Mouse (Mus musculus): ENCODE measurements at regions not wholly inside any gene's neighbourhood (a gene's known extent, or its start where the extent isn't known, plus 50 kb on each side); places are given as distances from the start of the nearest gene placed in this dataset.
"Not testable (repeated sequence)": the region's sequence is repeated elsewhere in the genome, so short reads cannot be mapped to it uniquely, and the experiment has no call there.

DNA sequence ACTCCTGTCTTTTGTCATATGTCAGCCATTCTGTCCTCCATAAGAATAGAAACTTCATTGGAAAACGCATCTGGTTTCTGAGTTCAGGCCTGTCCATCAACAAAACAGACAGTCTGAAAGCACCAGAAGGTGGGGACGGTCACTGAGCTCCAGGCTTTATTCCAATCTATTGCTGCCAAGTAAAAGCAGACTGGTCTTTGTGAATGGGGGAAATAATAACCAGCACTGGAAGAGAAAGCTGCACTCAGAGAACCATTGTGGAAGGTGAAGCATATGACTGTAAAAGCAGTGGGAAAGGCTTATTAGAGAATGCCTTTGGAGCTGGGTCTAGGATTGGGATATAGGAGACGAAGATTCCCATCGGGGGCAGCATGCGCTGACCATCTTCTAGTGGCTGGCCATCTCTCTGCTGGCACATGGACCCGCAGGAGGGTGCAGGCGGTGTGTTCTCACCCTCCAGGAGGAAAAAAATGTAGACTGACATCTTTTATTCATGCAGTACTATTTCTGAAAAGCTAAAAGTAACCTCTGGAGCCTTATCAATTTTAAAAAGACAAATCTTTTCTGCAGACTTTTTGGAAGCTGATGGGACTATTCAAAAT is 1638.0 kb downstream of the Car8 start:
- no peak for DNase-seq (ENCODE audit: low spot score in 2 of 2)

- no peak for DNase-seq (ENCODE audit: low spot score in 2 of 2)
Measured at GRCm38 (mm10) chr4:6596321-6596720, 1642.5 kb downstream of the Car8 start.

GRCm38 (mm10) chr4:6592890-6593289 is 1646.0 kb downstream of the Car8 start:
- DNase-seq (ENCODE audit: low spot score in 2 of 2) = not testable (repeated sequence)

DNA sequence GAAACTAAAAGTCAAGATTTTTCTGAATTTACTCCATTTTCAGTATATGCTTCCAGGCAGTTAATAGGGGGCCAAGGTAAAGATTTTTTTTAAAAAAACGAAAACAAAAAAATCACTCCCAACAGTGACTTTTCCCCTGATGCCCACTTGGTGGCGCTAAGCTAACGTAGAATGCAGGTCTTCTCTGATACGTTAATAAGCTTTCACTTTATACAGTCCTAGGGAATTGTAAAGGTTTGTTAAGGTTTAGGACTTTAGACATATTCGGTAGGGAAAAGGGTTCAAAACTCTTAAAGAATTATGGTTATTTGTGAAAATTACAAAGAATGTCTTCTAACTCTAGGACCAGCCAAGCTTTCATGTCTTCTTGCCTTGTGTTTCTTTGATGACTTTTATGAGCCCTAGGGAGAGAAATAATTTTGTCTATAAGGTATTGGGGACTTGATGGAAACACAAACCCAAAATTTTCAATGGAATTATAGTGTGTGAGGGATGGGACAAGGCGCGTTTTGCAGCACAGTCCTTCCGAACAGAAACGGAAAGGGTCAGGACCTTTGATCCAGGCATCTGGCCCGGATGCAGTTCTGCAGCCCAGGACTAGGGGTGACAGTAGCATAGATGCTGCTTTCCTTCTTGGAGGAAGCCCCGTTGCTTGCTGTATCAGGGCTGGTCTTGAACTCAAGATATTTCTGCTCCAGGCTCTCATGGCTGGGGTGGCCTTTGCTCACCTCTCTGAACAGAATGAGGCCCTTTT is 1677.1 kb downstream of the Car8 start:
- DNase-seq (ENCODE audit: low spot score in 2 of 2) = peak in 1 of 2 experiments; percentile 25

DNA sequence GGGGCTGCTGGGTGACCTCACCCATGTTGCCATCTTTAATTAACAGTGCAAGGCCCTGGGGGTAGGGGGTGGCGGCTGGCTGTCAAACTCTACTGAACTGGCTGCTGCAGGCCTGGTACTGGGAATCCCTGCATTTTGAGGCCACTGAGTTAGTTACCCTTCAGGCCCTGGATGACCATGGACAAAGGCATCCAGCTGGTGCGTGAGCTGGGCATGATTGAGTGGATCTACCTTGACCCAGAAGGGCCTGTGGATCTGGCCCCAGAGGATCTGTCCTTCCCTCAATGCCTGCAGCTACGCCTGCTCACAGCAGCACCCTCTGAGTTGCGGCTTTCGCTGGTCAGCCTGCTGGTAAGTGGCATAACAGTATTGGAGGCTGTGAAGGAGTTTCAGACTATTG is 1699.2 kb downstream of the Car8 start:
- no peak for DNase-seq (ENCODE audit: low spot score in 2 of 2)

GRCm38 (mm10) chr4:6532441-6532840 is 1706.4 kb downstream of the Car8 start:
- DNase-seq (ENCODE audit: low spot score in 2 of 2) = no peak

- no peak for DNase-seq (ENCODE audit: low spot score in 2 of 2)
Measured at GRCm38 (mm10) chr4:6517626-6518025, 1721.2 kb downstream of the Car8 start.

DNA sequence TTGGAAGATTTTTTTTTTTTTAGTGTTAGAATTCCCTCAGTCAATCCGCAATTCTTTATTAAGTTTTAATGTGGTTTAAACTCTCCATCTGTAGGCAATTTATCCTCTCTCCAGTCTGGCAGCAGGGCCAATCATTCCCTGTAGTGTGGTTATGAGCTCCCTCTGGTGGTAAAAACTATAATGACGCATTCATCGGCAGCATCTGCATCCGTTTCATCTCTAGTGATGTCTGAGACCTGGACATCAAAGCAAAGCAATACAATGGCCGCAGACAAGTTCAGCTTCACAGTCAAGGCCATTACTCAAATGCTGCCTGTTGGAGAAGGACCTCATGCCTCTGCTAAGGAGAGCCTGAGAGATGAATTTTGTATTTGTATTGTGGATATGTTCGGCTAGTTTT is 1721.7 kb upstream of the Impad1 start:
- DNase-seq (ENCODE audit: low spot score in 2 of 2) = peak; percentile 50 to 51

DNA sequence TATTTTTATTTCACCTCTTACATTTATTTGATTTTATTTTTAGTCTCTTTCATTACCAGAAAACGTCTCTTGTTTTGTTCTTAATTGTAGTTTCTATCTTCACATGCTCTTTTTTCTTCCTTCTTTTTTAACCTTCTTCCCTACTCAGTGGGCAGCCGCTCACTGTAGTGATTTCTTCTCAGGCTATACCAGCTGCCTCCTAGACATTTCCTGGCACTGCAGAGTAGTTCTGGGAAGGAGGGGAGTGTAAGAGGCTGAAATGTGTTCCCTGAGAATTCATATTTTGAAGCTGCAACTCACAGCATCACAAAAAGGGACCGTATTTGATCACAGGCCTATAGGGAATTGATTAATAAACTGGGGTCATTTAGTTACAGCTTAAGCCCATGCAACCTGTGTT is 1720.5 kb upstream of the Impad1 start:
- DNase-seq (ENCODE audit: low spot score in 2 of 2) = no peak

DNA sequence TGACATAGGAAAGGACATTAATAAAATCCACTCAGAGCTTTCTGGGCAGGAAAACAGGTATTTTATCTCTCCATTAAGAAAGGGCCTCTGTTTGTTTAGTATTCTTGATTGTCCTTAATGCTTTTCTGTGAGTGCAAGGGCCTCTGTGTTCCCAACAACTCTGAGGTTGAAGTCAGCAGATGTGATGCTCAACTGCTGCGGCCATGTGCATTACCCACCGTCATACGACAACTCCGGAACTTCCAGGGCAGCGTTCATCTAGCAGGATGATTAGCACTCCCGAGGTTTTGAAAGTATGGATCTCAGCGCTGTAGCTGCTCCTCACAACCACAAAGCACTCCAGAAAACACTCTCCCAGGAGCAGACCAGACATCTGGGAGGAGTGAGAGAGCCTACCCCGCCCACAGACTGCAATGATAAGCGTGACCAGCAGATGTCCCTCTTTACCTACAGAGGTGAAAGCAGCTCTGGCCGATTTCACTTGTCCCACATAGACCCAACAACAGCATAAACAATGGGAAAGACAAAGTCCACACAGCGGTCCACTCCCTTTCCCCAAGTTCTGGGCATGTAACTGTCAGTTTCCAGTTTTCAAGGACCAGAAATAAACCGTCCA is 1719.7 kb upstream of the Impad1 start:
- peak; percentile 56 to 77 for DNase-seq (ENCODE audit: low spot score in 2 of 2)

DNA sequence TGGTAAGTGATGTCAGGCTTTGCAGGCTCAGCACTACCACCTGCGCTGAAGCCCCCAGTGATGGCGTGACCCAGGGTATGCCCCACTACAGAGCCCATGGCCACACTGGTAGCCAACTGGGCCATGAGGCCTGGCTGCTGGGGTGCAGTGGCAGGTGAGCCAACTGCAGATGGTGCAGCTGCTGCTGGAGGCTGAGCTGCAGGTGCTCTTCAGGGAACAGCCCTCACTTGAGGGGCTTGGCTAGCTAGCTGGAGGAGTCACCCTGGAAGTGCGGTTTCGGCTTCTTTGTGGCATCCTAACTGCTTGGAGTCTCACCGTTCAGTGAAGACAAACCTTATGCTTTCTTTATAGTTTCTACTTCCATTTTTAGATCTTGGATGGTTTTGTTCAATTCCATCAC is 1714.9 kb upstream of the Impad1 start:
- DNase-seq (ENCODE audit: low spot score in 2 of 2) = no peak
